Mouse (Mus musculus) lung, embryonic 14.5 days (tissue): ENCODE data around the gene Lrrc71. TPM values are rescaled to one million over a fixed set of nuclear protein-coding genes. Genes with fewer than 3 reads are reported as not detected.
A peak's percentile ranks its signal among the peaks of the same experiment; 100 is the strongest.

Experiments
- ATAC-seq: fragments of 200-750 bp; cut with Nextera tagmentation; 2 replicates; pipeline ENCODE4 v1.8.0; 2017; ENCODE audit warnings: mild to moderate bottlenecking, moderate TSS enrichment, moderate library complexity; ENCODE audit not compliant: insufficient read depth
- DNase-seq: peaks from one replicate; pipeline ENCODE4 v3.0.0-alpha.2; 2015
- H3K27ac ChIP-seq: fragments of 300-500 bp; sonication (generic); 2 replicates; pipeline ENCODE4 v1.5.1; 2014; ENCODE audit warnings: low read depth, mild to moderate bottlenecking, moderate library complexity
- H3K27me3 ChIP-seq: fragments of 300-500 bp; sonication (generic); 2 replicates; pipeline ENCODE4 v1.6.1; 2014; ENCODE audit warnings: low read length, control low read depth; ENCODE audit not compliant: insufficient read depth
- H3K36me3 ChIP-seq: fragments of 300-500 bp; sonication (generic); 2 replicates; pipeline ENCODE4 v1.6.1; 2014; ENCODE audit warnings: control low read depth; ENCODE audit not compliant: insufficient read depth
- H3K4me1 ChIP-seq: fragments of 300-500 bp; sonication (generic); 2 replicates; pipeline ENCODE4 v1.6.1; 2014; ENCODE audit warnings: antibody characterized with exemption, control low read depth; ENCODE audit not compliant: insufficient read depth
- H3K4me2 ChIP-seq: fragments of 300-500 bp; sonication (generic); 2 replicates; pipeline ENCODE4 v1.6.1; 2014; ENCODE audit warnings: mild to moderate bottlenecking
- H3K4me3 ChIP-seq: fragments of 300-500 bp; sonication (generic); 2 replicates; pipeline ENCODE4 v1.5.1; 2014; ENCODE audit warnings: low read depth, low read length
- H3K9ac ChIP-seq: fragments of 300-500 bp; sonication (generic); 2 replicates; pipeline ENCODE4 v1.6.1; 2014
- H3K9me3 ChIP-seq: fragments of 300-500 bp; sonication (generic); 2 replicates; pipeline ENCODE4 v1.6.1; 2016; ENCODE audit warnings: low read depth, low read length, control low read depth
- CTCF ChIP-seq: IDR thresholded peaks from 2 replicates; pipeline ENCODE4 v1.5.1; 2016; ENCODE audit warnings: antibody characterized with exemption, low read depth
- WGBS: fragments of 180-500 bp; shearing (Covaris S2); extraction: QIAGEN DNeasy Blood & Tissue Kit; methylation state at CpG from one replicate; pipeline ENCODE4 v1.1.7; 2014; 5-methylcytosine and 5-hydroxymethylcytosine counted together
- polyA plus RNA-seq: library from polyadenylated mRNA; unstranded; fragments of >200 nt; fragmentation: Nextera tagmentation; extraction: Ambion mirVana; gene quantifications from 2 replicates; pipeline ENCODE4 v1.2.1, GENCODE M21; 2014

Gene Lrrc71
- polyA plus RNA-seq, 1 experiment from 2014 or later, result 0.63 TPM

DNA sequence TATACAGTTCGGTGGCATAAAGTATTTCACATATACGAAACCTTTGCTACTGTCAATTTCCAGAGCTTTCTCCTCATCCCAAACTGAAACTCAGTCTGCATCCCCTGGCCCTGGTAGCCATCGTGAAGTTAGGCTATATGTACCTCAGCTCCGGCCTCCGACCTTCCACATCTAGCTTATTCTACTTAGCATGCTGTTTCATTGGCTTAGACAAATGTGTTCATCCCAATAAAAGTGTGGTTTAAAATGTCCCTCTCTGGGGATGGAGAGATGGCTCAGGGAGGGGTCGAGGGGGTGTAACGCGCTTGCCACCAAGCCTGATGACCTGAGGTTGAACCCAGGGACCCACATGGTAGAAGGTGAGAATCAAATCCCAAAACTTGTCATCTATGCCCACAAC is 21.1 kb upstream of the Lrrc71 start:
- ATAC-seq, result no peak
- Histone ChIP-seq H3K4me2 (peak overlapping the region; percentile 65; the same call in 1 of the 2 replicates), H3K27me3 (no peaks in the 10 kb centered on the region; the same call in 1 of the 2 replicates), H3K27ac (no peak overlapping the region), H3K4me1 (peaks cover 21% of the 10 kb centered on the region), H3K9me3 (no peaks in the 10 kb centered on the region), H3K36me3 (no peaks in the 10 kb centered on the region), H3K4me3 (no peak overlapping the region), H3K9ac (no peak overlapping the region)
- whole genome bisulfite sequencing, result 76% methylated on average over 8 of the region's 8 CpGs
- TF ChIP-seq CTCF, result no peak
- DNase-seq, result no peak

- DNase-seq, result peak; percentile 89
- H3K4me1 ChIP-seq, result peaks cover 27% of the 10 kb centered on the region
- H3K4me3 ChIP-seq, result peak overlapping the region; percentile 49
- peak overlapping the region; percentile 65 for H3K4me2 ChIP-seq
- peak overlapping the region; percentile 77 for H3K27ac ChIP-seq
- H3K27me3 ChIP-seq, result no peaks in the 10 kb centered on the region; the same call in 1 of the 2 replicates
- ATAC-seq, result peak; percentile 62
- under 1% methylated on average over 36 of the region's 37 CpGs for WGBS
- TF ChIP-seq CTCF, result peak; percentile 84
- H3K9ac ChIP-seq, result peak overlapping the region; percentile 50
- H3K9me3 ChIP-seq, result no peaks in the 10 kb centered on the region
- H3K36me3 ChIP-seq, result no peaks in the 10 kb centered on the region
These were observed 20.4 kb upstream of the Lrrc71 start for GRCm38 (mm10) chr3:87768844-87769243.

- no peaks in the 10 kb centered on the region; the same call in 1 of the 2 replicates for H3K27me3 ChIP-seq
- H3K4me3 ChIP-seq, result peak overlapping the region; percentile 49
- H3K4me1 ChIP-seq, result peaks cover 29% of the 10 kb centered on the region
- H3K9ac ChIP-seq, result peak overlapping the region; percentile 50
- DNase-seq (peak; percentile 32), ATAC-seq (no peak)
- WGBS, result 28% methylated on average over 6 of the region's 6 CpGs
- H3K4me2 ChIP-seq, result peak overlapping the region; percentile 65
- no peaks in the 10 kb centered on the region for H3K9me3 ChIP-seq
- TF ChIP-seq CTCF, result no peak
- no peaks in the 10 kb centered on the region for H3K36me3 ChIP-seq
- peak overlapping the region; percentile 77 for H3K27ac ChIP-seq
These were observed 20.0 kb upstream of the Lrrc71 start for GRCm38 (mm10) chr3:87768431-87768830.

DNA sequence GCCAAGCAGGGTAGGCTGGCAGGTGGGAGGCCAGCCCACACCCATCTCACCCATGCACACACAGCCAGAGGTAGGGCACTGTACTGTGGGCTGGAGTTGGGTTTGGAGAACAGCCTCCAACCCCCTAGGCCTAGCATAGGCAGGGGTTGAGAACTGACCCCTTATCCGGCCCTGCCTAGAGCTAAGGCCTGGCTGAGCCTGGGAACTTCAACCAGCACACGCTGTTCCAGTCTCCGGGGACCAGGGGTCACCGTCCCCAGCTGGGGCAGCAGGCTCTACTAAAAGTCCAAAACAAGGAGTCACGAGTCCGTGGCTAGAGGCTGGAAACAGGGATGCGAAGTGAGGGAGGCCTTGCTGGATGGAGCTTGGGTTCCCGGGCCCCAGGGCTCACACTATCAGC is 19.3 kb upstream of the Lrrc71 start:
- peak overlapping the region; percentile 65 for H3K4me2 ChIP-seq
- no peak for TF ChIP-seq CTCF
- DNase-seq (peak; percentile 41), ATAC-seq (no peak)
- H3K4me3 ChIP-seq, result peak overlapping the region; percentile 49
- H3K27ac ChIP-seq, result peak overlapping the region; percentile 27; the same call in 1 of the 2 replicates
- H3K4me1 ChIP-seq, result peaks cover 34% of the 10 kb centered on the region
- H3K27me3 ChIP-seq, result no peaks in the 10 kb centered on the region; the same call in 1 of the 2 replicates
- H3K9me3 ChIP-seq, result no peaks in the 10 kb centered on the region
- H3K36me3 ChIP-seq, result no peaks in the 10 kb centered on the region
- H3K9ac ChIP-seq, result peak overlapping the region; percentile 50
- WGBS, result 59% methylated on average over 8 of the region's 8 CpGs

DNA sequence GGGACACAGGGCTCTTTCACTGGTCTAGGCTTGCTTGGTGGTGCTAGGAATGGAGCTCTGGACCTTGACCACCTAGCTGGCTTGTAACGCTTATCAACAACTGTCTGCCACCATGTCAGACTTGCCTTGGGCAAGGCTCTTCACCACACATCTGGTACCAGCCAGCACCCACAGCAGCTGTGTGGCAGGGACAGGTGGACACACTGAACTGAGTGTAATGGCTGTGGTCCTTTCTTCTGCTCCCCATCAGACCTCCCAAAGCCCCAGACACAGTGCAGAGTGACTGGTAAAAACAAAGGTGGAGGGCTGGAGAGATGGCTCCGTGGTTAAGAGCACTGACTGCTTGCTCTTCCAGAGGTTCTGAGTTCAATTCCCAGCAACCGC is 17.9 kb upstream of the Lrrc71 start:
- H3K36me3 ChIP-seq, result no peaks in the 10 kb centered on the region
- no peaks in the 10 kb centered on the region for H3K27me3 ChIP-seq
- peak overlapping the region; percentile 57 for H3K4me2 ChIP-seq
- no peak for TF ChIP-seq CTCF
- H3K4me3 ChIP-seq, result no peak overlapping the region
- no peak for DNase-seq
- ATAC-seq, result no peak
- 77% methylated on average over 3 of the region's 3 CpGs for WGBS
- no peaks in the 10 kb centered on the region for H3K9me3 ChIP-seq
- H3K4me1 ChIP-seq, result peaks cover 42% of the 10 kb centered on the region
- peak overlapping the region; percentile 97; the same call in 1 of the 2 replicates for H3K27ac ChIP-seq
- H3K9ac ChIP-seq, result no peak overlapping the region

GRCm38 (mm10) chr3:87765631-87766283 is 17.3 kb upstream of the Lrrc71 start:
- 70% methylated on average over 5 of the region's 5 CpGs for WGBS
- Histone ChIP-seq H3K4me2 (peak overlapping the region; percentile 57), H3K4me3 (no peak overlapping the region), H3K4me1 (peaks cover 42% of the 10 kb centered on the region), H3K9ac (no peak overlapping the region; the same call in 1 of the 2 replicates), H3K27me3 (no peaks in the 10 kb centered on the region), H3K9me3 (no peaks in the 10 kb centered on the region), H3K27ac (peak overlapping the region; percentile 97), H3K36me3 (no peaks in the 10 kb centered on the region)
- DNase-seq (no peak), ATAC-seq (no peak)
- TF ChIP-seq CTCF, result no peak

DNA sequence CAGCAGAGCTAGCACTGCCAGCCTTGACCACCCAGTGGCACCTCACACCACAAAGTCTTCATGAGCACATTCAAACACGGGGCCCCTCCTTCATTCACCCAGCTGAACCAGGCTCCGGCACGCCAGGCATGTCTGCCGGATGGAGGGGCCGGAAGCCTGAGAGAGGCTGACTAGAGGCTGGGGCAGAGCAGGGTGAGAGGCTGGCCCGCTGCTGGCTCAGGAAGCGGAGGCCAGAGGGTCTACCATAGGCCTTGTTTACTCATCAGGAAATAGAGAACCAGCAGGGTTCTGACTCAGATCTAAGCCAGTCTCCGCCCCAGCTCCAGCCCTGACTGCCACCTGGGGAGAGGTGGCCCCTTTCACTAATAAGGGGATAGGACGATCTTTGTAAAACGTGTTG is 16.7 kb upstream of the Lrrc71 start:
- H3K9me3 ChIP-seq, result no peaks in the 10 kb centered on the region
- 10% methylated on average over 10 of the region's 10 CpGs for WGBS
- H3K9ac ChIP-seq, result peak overlapping the region; percentile 32; the same call in 1 of the 2 replicates
- H3K36me3 ChIP-seq, result no peaks in the 10 kb centered on the region
- H3K4me2 ChIP-seq, result peak overlapping the region; percentile 57
- peak; percentile 83 for DNase-seq
- peak; percentile 47 for ATAC-seq
- H3K4me1 ChIP-seq, result peaks cover 42% of the 10 kb centered on the region
- H3K27me3 ChIP-seq, result no peaks in the 10 kb centered on the region
- peak; percentile 12; the same call in 1 of the 2 replicates for TF ChIP-seq CTCF
- peak overlapping the region; percentile 97 for H3K27ac ChIP-seq
- H3K4me3 ChIP-seq, result peak overlapping the region; percentile 17; the same call in 1 of the 2 replicates
